In genomic region chr2:25064285-25064684, GRCm38 (mm10) we compare ENCODE assay signal across 22 mouse cellular contexts. TPM values are rescaled to one million over a fixed set of nuclear protein-coding genes. Genes with fewer than 3 reads are reported as not detected.
"Had no signal": no experiment of that assay in that cellular context is flagged by ENCODE, and none has a peak within 500 bp of the region (broad histone marks: within the 10 kb centered on the region; RNA-seq: fewer than 3 reads in every experiment).

No protein-coding gene starts in this region.

- H3K27me3 ChIP-seq: limb, embryonic 15.5 days; midbrain, embryonic 12.5 days; neural tube, embryonic 13.5 days; neural tube, embryonic 15.5 days; stomach, embryonic 15.5 days had no signal

- H3K4me3 ChIP-seq: limb, embryonic 15.5 days; midbrain, embryonic 10.5 days; midbrain, embryonic 12.5 days; myocyte; neural tube, embryonic 13.5 days; neural tube, embryonic 15.5 days; stomach, embryonic 15.5 days had no signal

- H3K4me2 ChIP-seq: limb, embryonic 15.5 days; lung, embryonic 14.5 days; midbrain, embryonic 12.5 days; neural tube, embryonic 13.5 days; neural tube, embryonic 15.5 days; stomach, embryonic 15.5 days had no signal

- DNase-seq: lung, adult 18-20 months; lung, embryonic 14.5 days; lung, postnatal 10 days; lung, postnatal 4 days; midbrain, embryonic 14.5 days; retina, postnatal 1 day; right cerebral cortex, adult 18-20 months; right cerebral cortex, postnatal 25 days; right cerebral cortex, postnatal 4 days; spleen, adult 18-20 months; thymus, postnatal 14 days; thymus, postnatal 36 days had no signal

- H3K9ac ChIP-seq: limb, embryonic 15.5 days; lung, embryonic 14.5 days; midbrain, embryonic 12.5 days; neural tube, embryonic 13.5 days; neural tube, embryonic 15.5 days; stomach, embryonic 15.5 days had no signal

- H3K4me1 ChIP-seq: limb, embryonic 15.5 days; midbrain, embryonic 10.5 days; midbrain, embryonic 12.5 days; neural tube, embryonic 13.5 days; neural tube, embryonic 15.5 days; stomach, embryonic 15.5 days had no signal

- H3K27ac ChIP-seq: limb, embryonic 15.5 days; midbrain, embryonic 10.5 days; midbrain, embryonic 12.5 days; neural tube, embryonic 13.5 days; neural tube, embryonic 15.5 days; stomach, embryonic 15.5 days; stomach, postnatal 0 days had no signal

- H3K9me3 ChIP-seq: limb, embryonic 15.5 days; midbrain, embryonic 10.5 days; midbrain, embryonic 12.5 days; neural tube, embryonic 13.5 days; neural tube, embryonic 15.5 days; stomach, embryonic 15.5 days had no signal

- ATAC-seq: midbrain, embryonic 16.5 days had no signal

RNA-seq across cellular contexts. Expression of gene Entpd8, which starts 15.8 kb away (rescaled TPM):
- polyA plus RNA-seq: limb, embryonic 15.5 days; lung, embryonic 14.5 days; midbrain, embryonic 10.5 days; midbrain, embryonic 12.5 days; midbrain, embryonic 14.5 days; midbrain, embryonic 16.5 days; myocyte; neural tube, embryonic 11.5 days; neural tube, embryonic 13.5 days; neural tube, embryonic 15.5 days had no signal

RNA-seq across cellular contexts. Expression of gene Noxa1, which starts 30.7 kb away (rescaled TPM):
- polyA plus RNA-seq: midbrain, embryonic 10.5 days; midbrain, embryonic 12.5 days; midbrain, embryonic 14.5 days; midbrain, embryonic 16.5 days; myocyte; neural tube, embryonic 13.5 days; neural tube, embryonic 15.5 days had no signal
